Mouse (Mus musculus): ENCODE results near the gene Olfr320.

- TF ChIP-seq CTCF (IDR thresholded peaks at IDR 0.05; ENCODE audit: low read depth, low read length) (no peak), GATA2 (IDR thresholded peaks at IDR 0.05; ENCODE audit: borderline replicate concordance, low read depth, low read length) (no peak), TAL1 (conservative IDR thresholded peaks at IDR 0.05; ENCODE audit: low read depth, low read length) (no peak), POLR2AphosphoS5 (IDR thresholded peaks at IDR 0.05; ENCODE audit: insufficient replicate concordance, low read depth, low read length) (no peak)
Measured at GRCm38 (mm10) chr11:58669252-58669651, 11.6 kb upstream of the Olfr320 start.
